In genomic region chr16:13446488-13446887, GRCm38 (mm10) we compare ENCODE assay signal across 9 mouse cellular contexts.
A peak's percentile ranks its signal among the peaks of the same experiment; 100 is the strongest.
DNase-seq lines count a peak whose midpoint lies in the region; ATAC-seq and TF ChIP-seq lines count a peak whose summit lies in the region.
"Had no signal": no experiment of that assay in that cellular context is flagged by ENCODE, and none has a peak within 500 bp of the region (broad histone marks: within the 10 kb centered on the region; RNA-seq: fewer than 3 reads in every experiment).

No protein-coding gene starts in this region.

- H3K9me3 ChIP-seq in forebrain, embryonic 16.5 days (ENCODE audit: control insufficient read depth, low read length), result no peaks in the 10 kb centered on the region
- no peaks in the 10 kb centered on the region for H3K9me3 ChIP-seq in intestine, postnatal 0 days (ENCODE audit: control insufficient read depth)
- H3K9me3 ChIP-seq in midbrain, embryonic 16.5 days (replicated peaks; ENCODE audit: control insufficient read depth, low read length, poor library complexity, severe bottlenecking), result no peaks in the 10 kb centered on the region
- H3K9me3 ChIP-seq: G1E had no signal

- peaks cover 37% of the 10 kb centered on the region for H3K4me1 ChIP-seq in forebrain, embryonic 16.5 days (replicated peaks; ENCODE audit: control insufficient read depth, insufficient read depth, low read length)
- H3K4me1 ChIP-seq in intestine, postnatal 0 days (replicated peaks; ENCODE audit: control insufficient read depth, insufficient read depth, low read length), result peaks cover 6% of the 10 kb centered on the region; the same call in 1 of the 2 replicates
- peaks cover 11% of the 10 kb centered on the region for H3K4me1 ChIP-seq in midbrain, embryonic 16.5 days (ENCODE audit: control insufficient read depth, insufficient read depth, low read length)

- DNase-seq in frontal cortex, adult 2 months (ENCODE audit: extremely low spot score in 1 of 2, low spot score in 1 of 2), result peak; percentile 32 to 60
- DNase-seq in frontal cortex, postnatal 14 days (ENCODE audit: low spot score in 2 of 2), result no peak
- DNase-seq in Muller cell, postnatal 12 days (ENCODE audit: inconsistent ontology term), result peak; percentile 36
- no peak for DNase-seq in ovary, postnatal 14 days (ENCODE audit: low spot score)
- no peak for DNase-seq in thymus, postnatal 10 days (ENCODE audit: low spot score in 2 of 2)

- no peak overlapping the region for H3K27ac ChIP-seq in forebrain, embryonic 16.5 days (ENCODE audit: low read length)
- H3K27ac ChIP-seq in intestine, postnatal 0 days (ENCODE audit: low read depth, low read length), result no peak overlapping the region
- H3K27ac ChIP-seq in midbrain, embryonic 16.5 days (ENCODE audit: low read length), result no peak overlapping the region

- H3K36me3 ChIP-seq in forebrain, embryonic 16.5 days (ENCODE audit: control insufficient read depth, insufficient read depth), result no peaks in the 10 kb centered on the region
- H3K36me3 ChIP-seq in intestine, postnatal 0 days (ENCODE audit: control insufficient read depth, insufficient read depth), result no peaks in the 10 kb centered on the region
- no peaks in the 10 kb centered on the region for H3K36me3 ChIP-seq in midbrain, embryonic 16.5 days (ENCODE audit: control insufficient read depth, insufficient read depth, low read length)
- H3K36me3 ChIP-seq: G1E had no signal

- peaks cover 31% of the 10 kb centered on the region for H3K27me3 ChIP-seq in forebrain, embryonic 16.5 days (replicated peaks; ENCODE audit: control insufficient read depth, insufficient read depth, low read length)
- H3K27me3 ChIP-seq in intestine, postnatal 0 days (replicated peaks; ENCODE audit: control insufficient read depth, insufficient read depth, low read length), result 0 out of 2 replicates have a peak, but pooled peaks cover 4% of the 10 kb centered on the region
- peaks cover 3% of the 10 kb centered on the region; the same call in 1 of the 2 replicates for H3K27me3 ChIP-seq in midbrain, embryonic 16.5 days (ENCODE audit: control insufficient read depth, insufficient read depth, low read depth, low read length)

- H3K4me2 ChIP-seq in forebrain, embryonic 16.5 days (ENCODE audit: low read length), result peak overlapping the region; percentile 70
- peak overlapping the region; percentile 100 for H3K4me2 ChIP-seq in intestine, postnatal 0 days (replicated peaks; ENCODE audit: low read depth)
- peak overlapping the region; percentile 94 for H3K4me2 ChIP-seq in midbrain, embryonic 16.5 days (ENCODE audit: low read length)

- peak; percentile 27 for ATAC-seq in forebrain, embryonic 16.5 days
- ATAC-seq in intestine, postnatal 0 days, result peak; percentile 19; the same call in 1 of the 2 replicates
- peak; percentile 58 for ATAC-seq in midbrain, embryonic 16.5 days

- TF ChIP-seq CTCF in intestine, postnatal 0 days (IDR thresholded peaks at IDR 0.05; ENCODE audit: low read depth), result peak; percentile 66

- H3K9ac ChIP-seq in forebrain, embryonic 16.5 days (replicated peaks; ENCODE audit: low read depth, low read length), result no peak overlapping the region
- peak overlapping the region; percentile 37; the same call in 1 of the 2 replicates for H3K9ac ChIP-seq in intestine, postnatal 0 days (ENCODE audit: low read depth, low read length)
- H3K9ac ChIP-seq in midbrain, embryonic 16.5 days (ENCODE audit: low read depth, low read length), result peak overlapping the region; percentile 77

- WGBS in forebrain, embryonic 16.5 days, result 20% methylated on average over 15 of the region's 15 CpGs
- WGBS in intestine, postnatal 0 days, result 27% methylated on average over 15 of the region's 15 CpGs
- WGBS in midbrain, embryonic 16.5 days, result 10% methylated on average over 15 of the region's 15 CpGs

- peak overlapping the region; percentile 55 for H3K4me3 ChIP-seq in forebrain, embryonic 16.5 days (replicated peaks; ENCODE audit: low read length)
- H3K4me3 ChIP-seq in intestine, postnatal 0 days (ENCODE audit: low read depth, low read length), result peak overlapping the region; percentile 76
- peak overlapping the region; percentile 63 for H3K4me3 ChIP-seq in midbrain, embryonic 16.5 days (ENCODE audit: low read depth, low read length)

Comparison
In these comparisons a context has a peak if more than half of its experiments do, and no peak if none do; other contexts are left out.
1. DNase-seq: peak in frontal cortex, adult 2 months (2 of 2) and Muller cell, postnatal 12 days (single experiment); none in frontal cortex, postnatal 14 days (0 of 2), ovary, postnatal 14 days (single experiment) and thymus, postnatal 10 days (0 of 2).
2. Peak in every context shown above with its lines, with median percentiles within 50 percentile points of each other: ATAC-seq, H3K4me2 ChIP-seq and H3K4me3 ChIP-seq.